Mouse (Mus musculus) neural tube, embryonic 11.5 days (tissue): ENCODE measurements at regions not wholly inside any gene's neighbourhood (a gene's known extent, or its start where the extent isn't known, plus 50 kb on each side); places are given as distances from the start of the nearest gene placed in this dataset.
A peak's percentile ranks its signal among the peaks of the same experiment; 100 is the strongest.

Experiments
- ATAC-seq: fragments of 200-750 bp; cut with Nextera tagmentation; 2 replicates; pipeline ENCODE4 v1.8.0; 2017; ENCODE audit warnings: moderate number of reproducible peaks, mild to moderate bottlenecking, moderate TSS enrichment, moderate library complexity; ENCODE audit not compliant: insufficient read depth, low FRiP score, low TSS enrichment
- DNase-seq: peaks from one replicate; pipeline ENCODE4 v3.0.0-alpha.2; 2015; ENCODE audit warnings: low spot score
- H3K27ac ChIP-seq: fragments of 300-500 bp; sonication (generic); 2 replicates; pipeline ENCODE4 v1.5.1; 2014; ENCODE audit warnings: low read depth, mild to moderate bottlenecking, low read length
- H3K27me3 ChIP-seq: fragments of 300-500 bp; sonication (generic); 2 replicates; pipeline ENCODE4 v1.6.1; 2014; ENCODE audit warnings: mild to moderate bottlenecking, low read length, mixed read lengths; ENCODE audit not compliant: control insufficient read depth, insufficient read depth
- H3K36me3 ChIP-seq: fragments of 300-500 bp; sonication (generic); 2 replicates; pipeline ENCODE4 v1.6.1; 2014; ENCODE audit warnings: mild to moderate bottlenecking, low read length, moderate library complexity, mixed read lengths; ENCODE audit not compliant: control insufficient read depth, insufficient read depth
- H3K4me1 ChIP-seq: fragments of 300-500 bp; sonication (generic); 2 replicates; pipeline ENCODE4 v1.6.1; 2014; ENCODE audit warnings: low read length, mixed read lengths; ENCODE audit not compliant: control insufficient read depth, insufficient read depth
- H3K4me2 ChIP-seq: fragments of 300-500 bp; sonication (generic); 2 replicates; pipeline ENCODE4 v1.6.1; 2014; ENCODE audit warnings: low read depth, mild to moderate bottlenecking, moderate library complexity
- H3K4me3 ChIP-seq: fragments of 300-500 bp; sonication (generic); 2 replicates; pipeline ENCODE4 v1.5.1; 2014; ENCODE audit warnings: low read depth, low read length
- H3K9ac ChIP-seq: fragments of 300-500 bp; sonication (generic); 2 replicates; pipeline ENCODE4 v1.6.1; 2014; ENCODE audit warnings: mild to moderate bottlenecking, low read length
- H3K9me3 ChIP-seq: fragments of 300-500 bp; sonication (generic); 2 replicates; pipeline ENCODE4 v1.6.1; 2016; ENCODE audit warnings: low read length; ENCODE audit not compliant: control insufficient read depth
- WGBS: fragments of 180-500 bp; shearing (Covaris S2); extraction: QIAGEN DNeasy Blood & Tissue Kit; methylation state at CpG from one replicate; pipeline ENCODE4 v1.1.7; 2014; 5-methylcytosine and 5-hydroxymethylcytosine counted together

DNA sequence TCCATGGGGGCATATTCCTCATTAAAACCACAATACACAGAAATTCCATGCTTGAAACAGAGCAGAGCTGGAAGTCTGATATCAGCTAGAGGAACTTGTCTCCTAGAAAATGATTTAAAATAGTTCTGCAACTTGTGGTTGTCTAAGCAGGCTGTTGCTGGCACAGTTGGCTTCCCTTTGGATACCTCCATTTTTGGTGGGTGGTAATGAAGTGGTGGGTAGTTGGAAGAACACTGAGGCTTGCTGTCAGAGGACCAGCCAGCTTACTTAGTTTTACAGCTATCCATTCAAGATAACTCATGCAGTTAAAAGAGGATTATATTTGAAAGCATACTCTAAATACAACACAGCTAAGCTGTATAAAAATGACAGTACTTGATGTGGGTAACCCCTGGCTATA, 385.6 kb downstream of the Prdm13 start:
- no peak for DNase-seq
- ATAC-seq, result no peak
- Histone ChIP-seq H3K27ac (no peak overlapping the region), H3K36me3 (no peaks in the 10 kb centered on the region), H3K4me1 (no peaks in the 10 kb centered on the region), H3K9me3 (no peaks in the 10 kb centered on the region), H3K4me3 (no peak overlapping the region), H3K27me3 (no peaks in the 10 kb centered on the region), H3K9ac (no peak overlapping the region), H3K4me2 (no peak overlapping the region)

DNA sequence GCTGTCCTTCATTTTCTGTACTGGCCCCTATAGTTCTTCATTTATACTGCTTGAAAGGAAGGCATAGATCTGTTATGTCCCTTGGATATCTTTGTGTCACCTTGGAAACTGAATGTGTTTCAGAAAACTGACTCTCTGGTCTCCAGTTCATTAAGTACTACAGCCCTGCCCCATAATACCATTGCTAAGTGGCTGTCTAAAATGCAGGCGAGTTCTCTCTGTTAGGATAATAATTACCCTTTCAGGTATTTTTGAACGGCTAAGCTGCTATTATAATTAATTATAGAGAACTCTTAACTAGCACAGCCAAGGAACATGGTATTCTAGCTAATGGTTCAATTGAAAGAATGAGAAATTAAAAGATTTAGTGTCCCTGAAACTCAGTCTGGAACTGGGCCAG, 418.5 kb downstream of the Prdm13 start:
- H3K36me3 ChIP-seq, result no peaks in the 10 kb centered on the region
- H3K4me1 ChIP-seq, result no peaks in the 10 kb centered on the region
- no peak overlapping the region for H3K9ac ChIP-seq
- H3K27me3 ChIP-seq, result no peaks in the 10 kb centered on the region
- no peak overlapping the region for H3K27ac ChIP-seq
- no peaks in the 10 kb centered on the region for H3K9me3 ChIP-seq
- 63% methylated on average over 2 of the region's 2 CpGs for WGBS
- DNase-seq, result no peak
- H3K4me2 ChIP-seq, result no peak overlapping the region
- no peak overlapping the region for H3K4me3 ChIP-seq
- ATAC-seq, result no peak

DNA sequence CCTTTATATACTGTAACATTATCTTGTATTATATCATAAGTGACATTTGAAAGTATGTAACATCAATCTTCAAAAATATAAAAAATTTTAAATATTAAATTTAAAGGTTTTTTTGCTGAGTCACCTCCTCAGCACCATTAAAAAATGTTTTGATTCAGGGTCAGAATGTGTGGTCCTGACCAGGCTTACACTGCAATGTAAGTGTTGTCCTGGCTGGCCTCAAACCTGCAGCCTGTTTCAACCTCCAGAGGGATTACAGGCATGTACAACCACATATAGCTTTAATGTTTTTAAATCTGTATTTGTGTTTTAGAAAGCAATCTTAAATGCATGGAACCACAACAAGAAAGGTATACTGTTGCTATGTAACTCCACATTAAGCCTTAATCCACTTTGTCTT, 418.9 kb downstream of the Prdm13 start:
- Histone ChIP-seq H3K27me3 (no peaks in the 10 kb centered on the region), H3K36me3 (no peaks in the 10 kb centered on the region), H3K4me3 (no peak overlapping the region), H3K4me2 (no peak overlapping the region), H3K27ac (no peak overlapping the region), H3K9ac (no peak overlapping the region), H3K9me3 (no peaks in the 10 kb centered on the region), H3K4me1 (no peaks in the 10 kb centered on the region)
- DNase-seq (no peak), ATAC-seq (no peak)

DNA sequence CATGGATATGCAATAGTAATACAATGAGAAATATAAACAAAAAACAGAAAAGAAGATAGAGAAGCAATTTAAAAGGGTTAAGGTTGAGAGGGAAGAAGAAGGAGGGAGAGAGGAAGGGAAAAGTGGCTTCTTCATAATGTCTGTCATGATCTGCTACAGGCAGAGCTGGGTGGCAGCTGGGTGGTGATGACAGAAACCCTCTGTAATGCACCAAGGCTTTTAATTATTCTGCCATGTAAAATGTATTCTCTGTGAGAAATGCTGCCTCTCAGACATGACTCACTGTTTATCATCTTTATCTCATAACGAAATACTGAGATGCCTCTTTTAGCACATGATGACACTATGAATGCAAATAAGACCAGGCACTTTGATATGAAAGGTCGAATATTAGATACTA, 435.4 kb downstream of the Prdm13 start:
- H3K36me3 ChIP-seq, result no peaks in the 10 kb centered on the region
- H3K27ac ChIP-seq, result no peak overlapping the region
- no peak overlapping the region for H3K4me3 ChIP-seq
- H3K4me1 ChIP-seq, result no peaks in the 10 kb centered on the region
- no peaks in the 10 kb centered on the region for H3K27me3 ChIP-seq
- WGBS, result 76% methylated on average over 2 of the region's 2 CpGs
- DNase-seq (no peak), ATAC-seq (no peak)
- H3K9me3 ChIP-seq, result no peaks in the 10 kb centered on the region
- H3K4me2 ChIP-seq, result no peak overlapping the region
- H3K9ac ChIP-seq, result no peak overlapping the region

DNA sequence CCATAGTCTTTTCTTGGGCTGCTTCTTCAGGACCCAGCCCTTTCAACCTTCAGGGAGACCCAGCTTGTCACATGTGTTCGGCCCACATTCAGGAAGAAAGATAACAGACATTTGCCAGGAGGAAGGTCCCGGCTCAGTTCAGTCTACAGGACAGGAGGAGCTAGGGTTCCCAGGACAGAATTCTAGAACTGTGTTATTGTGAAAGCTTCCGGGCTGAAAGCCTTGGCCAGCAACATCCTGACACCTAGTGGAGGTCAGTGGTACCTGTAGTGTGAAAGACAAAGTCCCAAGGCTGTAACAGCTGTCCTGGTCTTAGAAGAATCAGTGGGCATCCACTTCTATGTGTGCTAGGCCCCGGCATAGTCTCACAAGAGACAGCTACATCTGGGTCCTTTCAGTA, 463.1 kb downstream of the Prdm13 start:
- DNase-seq, result peak; percentile 55
- no peaks in the 10 kb centered on the region for H3K27me3 ChIP-seq
- ATAC-seq, result peak; percentile 81
- H3K9ac ChIP-seq, result no peak overlapping the region
- H3K4me2 ChIP-seq, result no peak overlapping the region
- H3K4me1 ChIP-seq, result no peaks in the 10 kb centered on the region
- WGBS, result 50% methylated on average over 4 of the region's 4 CpGs
- H3K36me3 ChIP-seq, result no peaks in the 10 kb centered on the region
- H3K9me3 ChIP-seq, result no peaks in the 10 kb centered on the region
- H3K27ac ChIP-seq, result no peak overlapping the region
- no peak overlapping the region for H3K4me3 ChIP-seq

DNA sequence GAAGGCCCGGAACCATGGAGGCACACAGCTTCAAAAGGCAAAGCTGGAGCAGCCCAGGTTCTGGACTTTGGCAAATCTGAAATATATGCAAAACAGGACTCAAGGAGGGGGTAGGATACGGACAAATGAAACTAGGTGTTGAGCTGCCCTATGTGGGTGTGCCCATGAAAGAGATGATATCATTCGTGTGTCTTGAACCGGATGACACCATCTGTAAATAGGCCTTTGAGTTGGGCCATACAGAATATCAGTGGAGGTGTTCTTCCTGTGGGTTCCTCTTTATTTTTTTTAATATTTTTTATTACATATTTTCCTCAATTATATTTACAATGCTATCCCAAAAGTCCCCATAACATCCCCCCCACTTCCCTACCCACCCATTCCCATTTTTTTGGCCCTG, 478.1 kb downstream of the Prdm13 start:
- DNase-seq (no peak), ATAC-seq (peak; percentile 50; the same call in 1 of the 2 replicates)
- H3K27me3 ChIP-seq, result no peaks in the 10 kb centered on the region
- H3K4me3 ChIP-seq, result no peak overlapping the region
- H3K9ac ChIP-seq, result no peak overlapping the region
- no peaks in the 10 kb centered on the region for H3K9me3 ChIP-seq
- no peak overlapping the region for H3K4me2 ChIP-seq
- no peak overlapping the region for H3K27ac ChIP-seq
- WGBS, result 93% methylated on average over 4 of the region's 4 CpGs
- H3K4me1 ChIP-seq, result no peaks in the 10 kb centered on the region
- H3K36me3 ChIP-seq, result no peaks in the 10 kb centered on the region

DNA sequence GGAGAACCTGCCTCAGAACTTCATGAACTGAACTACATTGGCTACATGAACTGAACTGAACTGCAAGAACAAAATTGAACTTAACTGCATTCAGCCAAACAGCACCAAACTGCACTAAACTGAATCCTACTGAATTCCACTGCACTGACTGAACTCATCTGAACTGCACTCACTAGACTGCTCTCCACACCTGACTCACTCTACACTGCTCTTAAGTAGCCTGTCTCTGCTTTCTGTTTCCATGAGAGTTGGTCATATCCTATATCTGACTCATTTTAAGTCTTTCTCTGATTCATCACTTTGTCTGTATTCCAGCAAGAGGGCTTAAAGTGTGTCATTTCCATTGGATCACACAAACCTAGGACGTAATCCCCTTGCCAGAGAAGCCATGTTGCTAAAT, 490.1 kb downstream of the Prdm13 start:
- DNase-seq (no peak), ATAC-seq (no peak)
- Histone ChIP-seq H3K4me3 (no peak overlapping the region), H3K9ac (no peak overlapping the region), H3K27ac (no peak overlapping the region), H3K27me3 (no peaks in the 10 kb centered on the region), H3K9me3 (no peaks in the 10 kb centered on the region), H3K36me3 (no peaks in the 10 kb centered on the region), H3K4me1 (no peaks in the 10 kb centered on the region), H3K4me2 (no peak overlapping the region)
- 93% methylated on average over 1 of the region's 1 CpGs for WGBS

DNA sequence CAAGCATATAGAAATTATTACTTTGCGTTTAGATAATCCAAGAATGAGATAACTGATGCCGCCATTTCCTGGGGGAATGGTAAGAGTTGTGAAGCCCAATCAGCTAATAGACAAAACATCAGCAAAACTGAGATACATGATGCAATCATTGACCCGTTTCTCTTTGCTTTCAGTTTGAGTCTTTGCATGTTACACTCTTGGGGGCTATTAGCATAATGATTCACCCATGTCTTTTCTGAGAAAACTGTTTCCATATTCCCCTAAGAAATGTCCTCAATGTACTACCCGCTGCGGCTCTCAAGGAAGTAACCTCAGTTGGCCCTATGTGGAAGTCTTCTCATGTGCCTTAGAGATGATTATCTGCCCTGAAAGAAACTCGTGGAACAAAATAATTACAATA, 512.0 kb downstream of the Prdm13 start:
- Histone ChIP-seq H3K9ac (no peak overlapping the region), H3K9me3 (no peaks in the 10 kb centered on the region), H3K4me1 (no peaks in the 10 kb centered on the region), H3K27ac (no peak overlapping the region), H3K27me3 (no peaks in the 10 kb centered on the region), H3K36me3 (no peaks in the 10 kb centered on the region), H3K4me3 (no peak overlapping the region), H3K4me2 (no peak overlapping the region)
- WGBS, result 83% methylated on average over 6 of the region's 6 CpGs
- ATAC-seq (no peak), DNase-seq (no peak)

DNA sequence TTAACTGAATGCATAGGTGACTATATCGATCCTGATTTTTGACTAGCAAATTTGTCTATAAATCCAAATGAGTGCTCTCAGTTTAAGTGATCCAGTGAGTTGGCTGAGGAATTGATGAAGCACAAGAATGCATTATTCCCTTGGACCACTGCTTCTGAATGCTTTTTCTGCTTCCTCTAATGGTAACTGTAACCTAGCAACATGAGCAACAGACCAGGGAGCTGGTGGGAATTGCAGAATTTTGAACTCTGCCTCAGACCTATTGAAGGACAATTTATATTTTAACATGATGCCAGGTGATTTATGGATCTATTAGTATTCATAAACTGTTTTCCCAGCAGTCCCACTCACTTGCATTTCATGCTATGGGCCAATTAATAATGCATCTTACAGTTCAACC, 512.7 kb downstream of the Prdm13 start:
- Histone ChIP-seq H3K27ac (no peak overlapping the region), H3K4me3 (no peak overlapping the region), H3K36me3 (no peaks in the 10 kb centered on the region), H3K9ac (no peak overlapping the region), H3K9me3 (no peaks in the 10 kb centered on the region), H3K27me3 (no peaks in the 10 kb centered on the region), H3K4me1 (no peaks in the 10 kb centered on the region), H3K4me2 (no peak overlapping the region)
- 68% methylated on average over 1 of the region's 1 CpGs for WGBS
- DNase-seq (no peak), ATAC-seq (no peak)
